Mouse (Mus musculus) embryonic facial prominence, embryonic 13.5 days (tissue): ENCODE measurements around the gene Brf1. TPM values are rescaled to one million over a fixed set of nuclear protein-coding genes. Genes with fewer than 3 reads are reported as not detected.

Experiments
- ATAC-seq: fragments of 200-750 bp; cut with Nextera tagmentation; 2 replicates; pipeline ENCODE4 v1.8.0; 2017; ENCODE audit warnings: low read depth; ENCODE audit not compliant: insufficient number of reproducible peaks, insufficient read depth, low FRiP score, low TSS enrichment
- H3K27ac ChIP-seq: fragments of 300-500 bp; sonication (generic); 2 replicates; pipeline ENCODE4 v1.5.1; 2015; ENCODE audit warnings: moderate library complexity, mild to moderate bottlenecking, inconsistent platforms
- H3K27me3 ChIP-seq: fragments of 300-500 bp; sonication (generic); 2 replicates; pipeline ENCODE4 v1.6.1; 2015; ENCODE audit warnings: mild to moderate bottlenecking, inconsistent platforms
- H3K36me3 ChIP-seq: fragments of 300-500 bp; sonication (generic); 2 replicates; pipeline ENCODE4 v1.6.1; 2015; ENCODE audit warnings: mild to moderate bottlenecking, inconsistent platforms
- H3K4me1 ChIP-seq: fragments of 300-500 bp; sonication (generic); 2 replicates; pipeline ENCODE4 v1.6.1; 2015; ENCODE audit warnings: inconsistent platforms
- H3K4me2 ChIP-seq: fragments of 300-500 bp; sonication (generic); 2 replicates; pipeline ENCODE4 v1.6.1; 2015; ENCODE audit warnings: moderate library complexity, mild to moderate bottlenecking, inconsistent platforms
- H3K4me3 ChIP-seq: fragments of 300-500 bp; sonication (generic); 2 replicates; pipeline ENCODE4 v1.5.1; 2015; ENCODE audit warnings: mild to moderate bottlenecking, inconsistent platforms
- H3K9ac ChIP-seq: fragments of 300-500 bp; sonication (generic); 2 replicates; pipeline ENCODE4 v1.6.1; 2015; ENCODE audit warnings: mild to moderate bottlenecking, inconsistent platforms
- H3K9me3 ChIP-seq: fragments of 300-500 bp; sonication (generic); 2 replicates; pipeline ENCODE4 v1.6.1; 2016; ENCODE audit warnings: inconsistent platforms
- WGBS: fragments of 180-500 bp; shearing (Covaris S2); methylation state at CpG from one replicate; pipeline ENCODE4 v1.1.7; 2015; ENCODE audit warnings: mixed read lengths; 5-methylcytosine and 5-hydroxymethylcytosine counted together
- polyA plus RNA-seq: library from polyadenylated mRNA; unstranded; fragments of >200 nt; fragmentation: Nextera tagmentation; extraction: Ambion mirVana; gene quantifications from 2 replicates; pipeline ENCODE4 v1.2.1, GENCODE M21; 2015

Gene Brf1
- polyA plus RNA-seq, 1 experiment from 2014 or later: 80.1 TPM

DNA sequence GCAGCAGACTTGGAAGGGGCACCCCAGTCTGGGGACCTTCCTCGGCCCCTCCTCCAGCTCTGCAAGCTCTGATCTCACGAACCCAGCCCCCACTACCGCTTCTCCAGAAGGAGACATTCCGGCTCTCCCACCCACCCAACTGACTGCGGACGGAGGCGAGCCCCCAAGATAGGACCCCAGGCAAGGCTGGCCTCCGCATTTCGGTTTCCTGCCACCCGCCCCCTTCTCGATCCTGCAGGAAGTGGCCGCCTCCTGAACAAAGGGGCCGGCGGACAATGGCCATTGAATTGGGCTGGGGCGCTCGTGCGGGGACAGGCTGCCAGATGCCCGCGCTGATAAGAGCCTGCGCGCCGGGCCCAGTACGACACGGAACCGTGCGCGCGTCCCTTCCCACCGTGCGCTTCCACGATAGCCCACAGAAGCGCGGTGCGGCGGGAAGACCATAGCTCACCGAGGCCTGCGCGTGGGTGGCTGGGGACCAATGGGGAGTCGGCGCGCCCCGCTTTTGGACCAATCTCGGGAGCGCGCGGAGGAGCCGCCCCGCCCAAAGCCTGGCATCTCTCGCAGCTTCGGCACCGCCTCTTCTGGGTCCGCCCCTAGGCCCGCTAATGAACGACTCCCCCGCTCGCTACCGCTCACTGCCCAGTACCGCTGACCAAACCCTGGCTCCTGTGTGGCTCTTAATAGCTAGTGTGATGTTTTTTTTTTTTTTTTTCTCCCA lies 50.3 kb downstream of the Brf1 start:
- Histone ChIP-seq H3K4me2 (peak overlapping the region; percentile 92), H3K4me1 (peaks cover 14% of the 10 kb centered on the region), H3K4me3 (peak overlapping the region; percentile 66), H3K27me3 (no peaks in the 10 kb centered on the region; the same call in 1 of the 2 replicates), H3K36me3 (no peaks in the 10 kb centered on the region), H3K9me3 (no peaks in the 10 kb centered on the region), H3K27ac (peak overlapping the region; percentile 69), H3K9ac (peak overlapping the region; percentile 83)
- WGBS: under 1% methylated on average over 58 of the region's 58 CpGs
- ATAC-seq: peak; percentile 81

DNA sequence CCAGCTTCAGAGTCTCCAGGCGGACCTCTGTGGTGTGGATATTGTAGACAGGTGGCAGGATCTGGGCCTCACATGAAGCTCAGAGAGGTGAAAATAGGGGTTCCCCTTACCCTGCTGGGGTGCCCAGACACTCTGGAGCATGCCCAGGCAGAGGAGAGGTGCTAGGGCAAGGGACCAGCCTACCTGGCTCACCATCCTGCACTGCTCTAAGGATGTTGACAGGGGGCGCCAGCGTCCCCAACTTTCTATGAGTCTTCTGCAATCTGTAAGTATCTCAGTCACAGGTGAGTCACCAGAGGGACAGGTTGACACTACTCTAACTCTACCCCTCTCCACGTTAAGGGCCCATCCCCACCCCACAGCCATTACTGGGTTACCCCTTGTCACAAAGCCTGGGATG lies 53.2 kb downstream of the Brf1 start:
- peaks cover 15% of the 10 kb centered on the region for H3K4me1 ChIP-seq
- no peak overlapping the region for H3K9ac ChIP-seq
- WGBS: 27% methylated on average over 4 of the region's 4 CpGs
- no peak for ATAC-seq
- H3K4me2 ChIP-seq: no peak overlapping the region
- H3K9me3 ChIP-seq: no peaks in the 10 kb centered on the region
- H3K27ac ChIP-seq: peak overlapping the region; percentile 29; the same call in 1 of the 2 replicates
- no peaks in the 10 kb centered on the region; the same call in 1 of the 2 replicates for H3K27me3 ChIP-seq
- no peak overlapping the region for H3K4me3 ChIP-seq
- H3K36me3 ChIP-seq: no peaks in the 10 kb centered on the region

DNA sequence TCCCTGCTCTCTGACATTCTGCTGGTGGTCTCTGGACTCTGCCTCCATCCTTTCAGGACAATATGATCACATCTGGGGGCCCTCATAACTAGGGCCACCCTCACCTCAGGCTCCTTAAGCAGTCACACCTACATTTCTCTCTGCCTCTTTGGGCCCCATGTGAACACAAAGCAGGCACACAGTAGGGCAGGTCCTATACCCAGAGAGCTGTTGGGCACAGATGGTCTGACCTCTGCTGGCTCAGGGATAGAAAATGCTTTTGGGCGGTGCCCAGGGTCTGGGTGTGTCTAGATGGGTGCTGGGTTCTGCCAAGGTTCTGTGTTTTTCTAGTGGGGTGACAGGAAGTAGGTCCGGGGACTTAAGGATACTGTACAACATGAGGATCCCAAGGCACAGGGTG lies 56.8 kb downstream of the Brf1 start:
- WGBS: 81% methylated on average over 2 of the region's 2 CpGs

DNA sequence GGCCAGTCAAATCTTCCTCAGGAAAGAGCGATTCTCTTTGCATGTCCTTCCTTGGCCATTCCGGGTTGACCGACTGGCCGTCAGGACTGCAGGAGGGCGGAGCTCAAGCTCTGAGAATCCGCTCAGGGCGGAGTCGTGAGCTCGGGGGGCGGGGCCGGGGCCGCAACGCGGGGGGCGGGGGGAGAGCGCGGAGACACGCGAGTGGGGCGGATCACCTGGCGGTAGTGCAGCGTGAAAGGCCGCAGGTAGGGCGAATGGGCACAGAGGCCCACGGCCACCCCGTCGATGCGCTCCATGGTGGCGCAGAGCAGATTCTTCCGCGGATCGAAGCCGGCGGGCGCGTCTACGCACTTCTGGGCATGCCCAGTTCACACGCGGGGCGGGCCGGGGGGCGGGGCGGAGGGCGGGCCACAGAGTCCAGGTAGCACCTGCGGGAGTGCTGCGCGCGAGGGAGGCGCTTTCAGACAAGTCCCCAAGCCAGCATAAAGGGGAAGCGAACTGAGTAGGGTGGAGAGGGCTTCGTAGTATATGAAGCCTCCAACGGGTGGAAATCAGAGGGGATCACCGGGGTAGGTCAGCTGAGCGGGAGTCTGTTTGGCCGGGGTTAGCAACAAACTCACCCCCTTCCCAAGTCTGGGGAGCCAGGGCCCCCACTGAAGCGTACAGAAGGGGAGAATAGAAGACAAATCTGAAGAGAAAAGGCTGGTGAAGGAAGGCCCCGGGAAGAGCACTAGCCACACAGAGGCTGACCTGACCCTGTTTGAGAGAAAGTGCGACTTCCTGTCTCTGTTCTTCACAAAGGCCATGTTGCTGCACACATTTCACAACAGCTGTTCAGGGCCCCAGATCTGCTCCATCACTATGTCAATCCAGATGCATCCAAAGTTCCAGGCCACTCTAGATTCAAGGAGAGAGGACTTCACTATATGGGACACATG lies 58.5 kb downstream of the Brf1 start, which contains the start of gene Nudt14:
TSS of gene Nudt14 (minus strand) at position 349 of the 938 bp plus-strand sequence.
- no peaks in the 10 kb centered on the region for H3K9me3 ChIP-seq
- peaks cover 39% of the 10 kb centered on the region for H3K4me1 ChIP-seq

More for the DNA sequence above, 56.8 kb downstream of the Brf1 start:
- H3K9me3 ChIP-seq: no peaks in the 10 kb centered on the region
- H3K27ac ChIP-seq: no peak overlapping the region
- H3K36me3 ChIP-seq: no peaks in the 10 kb centered on the region
- peaks cover 31% of the 10 kb centered on the region for H3K4me1 ChIP-seq
- no peaks in the 10 kb centered on the region; the same call in 1 of the 2 replicates for H3K27me3 ChIP-seq
- no peak overlapping the region for H3K4me2 ChIP-seq
- H3K9ac ChIP-seq: no peak overlapping the region
- no peak overlapping the region for H3K4me3 ChIP-seq
- ATAC-seq: no peak

DNA sequence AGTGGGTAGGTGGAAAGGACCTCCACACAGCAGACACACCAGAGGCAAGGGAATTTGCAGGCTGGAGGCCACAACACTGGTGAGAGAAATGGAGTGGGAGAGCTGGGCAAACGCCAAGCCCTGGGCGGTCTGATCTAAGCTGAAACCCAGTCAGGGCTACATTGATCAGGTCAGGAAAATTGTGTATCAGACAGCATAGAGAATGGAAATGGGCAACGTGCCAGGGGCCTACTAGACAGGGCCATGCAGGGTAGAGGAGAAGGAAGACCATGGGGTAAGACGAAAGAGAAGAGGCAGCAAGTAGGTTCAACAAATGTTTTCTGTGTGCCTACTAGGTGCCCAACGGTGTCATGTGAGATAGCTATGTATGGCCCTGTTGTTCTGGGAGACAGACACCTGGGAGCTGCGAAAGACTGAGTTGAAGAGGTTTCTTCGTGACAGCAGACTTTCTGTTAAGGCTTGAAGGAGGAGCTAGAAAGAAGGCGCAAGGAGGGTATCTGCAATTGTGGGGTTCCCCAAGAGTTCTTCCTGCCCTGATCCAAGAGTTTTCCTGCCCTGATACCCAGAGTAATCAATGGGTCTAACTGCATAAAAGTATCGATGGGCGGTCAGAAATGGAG lies 59.2 kb downstream of the Brf1 start:
- Histone ChIP-seq H3K4me1 (peaks cover 39% of the 10 kb centered on the region), H3K9me3 (no peaks in the 10 kb centered on the region), H3K36me3 (no peaks in the 10 kb centered on the region), H3K4me2 (peak overlapping the region; percentile 80), H3K9ac (peak overlapping the region; percentile 81), H3K4me3 (peak overlapping the region; percentile 68), H3K27me3 (no peaks in the 10 kb centered on the region), H3K27ac (peak overlapping the region; percentile 74)
- no peak for ATAC-seq
- WGBS: 42% methylated on average over 10 of the region's 10 CpGs

More for the DNA sequence above, 58.5 kb downstream of the Brf1 start, which contains the start of gene Nudt14:
- Histone ChIP-seq H3K27ac (peak within 1 kb of the TSS; percentile 74), H3K4me2 (peak within 1 kb of the TSS; percentile 80), H3K9ac (peak within 1 kb of the TSS; percentile 81), H3K4me3 (peak within 1 kb of the TSS; percentile 68), H3K27me3 (no peaks in the 10 kb centered on the region; the same call in 1 of the 2 replicates), H3K36me3 (no peaks in the 10 kb centered on the region)
- peak; percentile 44; the same call in 1 of the 2 replicates for ATAC-seq
- 2% methylated on average over 58 of the region's 58 CpGs for WGBS

DNA sequence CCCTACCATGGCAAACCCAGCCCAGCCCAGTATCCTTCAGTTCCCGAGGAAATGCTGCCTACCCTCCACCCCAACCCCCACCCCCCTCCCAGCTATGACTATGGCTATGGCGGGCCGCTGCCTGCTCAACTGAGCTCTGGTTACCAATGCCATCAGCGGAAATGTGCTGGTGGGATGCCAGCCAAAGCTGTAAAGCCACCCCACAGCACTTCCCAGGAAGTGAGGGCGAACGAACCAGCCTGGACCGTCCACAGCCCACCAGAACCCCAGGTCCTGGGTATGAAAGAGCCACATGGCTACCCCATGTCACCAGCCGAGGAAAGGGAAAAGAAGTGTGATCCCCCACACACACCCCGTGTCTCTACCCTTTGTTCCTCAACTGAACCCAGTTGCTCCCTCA lies 59.8 kb downstream of the Brf1 start:
- 78% methylated on average over 9 of the region's 9 CpGs for WGBS
- no peaks in the 10 kb centered on the region for H3K9me3 ChIP-seq
- no peaks in the 10 kb centered on the region for H3K36me3 ChIP-seq
- H3K9ac ChIP-seq: no peak overlapping the region
- peak overlapping the region; percentile 80 for H3K4me2 ChIP-seq
- H3K27me3 ChIP-seq: no peaks in the 10 kb centered on the region
- peak overlapping the region; percentile 74; the same call in 1 of the 2 replicates for H3K27ac ChIP-seq
- peaks cover 39% of the 10 kb centered on the region for H3K4me1 ChIP-seq
- ATAC-seq: no peak
- H3K4me3 ChIP-seq: peak overlapping the region; percentile 68; the same call in 1 of the 2 replicates

DNA sequence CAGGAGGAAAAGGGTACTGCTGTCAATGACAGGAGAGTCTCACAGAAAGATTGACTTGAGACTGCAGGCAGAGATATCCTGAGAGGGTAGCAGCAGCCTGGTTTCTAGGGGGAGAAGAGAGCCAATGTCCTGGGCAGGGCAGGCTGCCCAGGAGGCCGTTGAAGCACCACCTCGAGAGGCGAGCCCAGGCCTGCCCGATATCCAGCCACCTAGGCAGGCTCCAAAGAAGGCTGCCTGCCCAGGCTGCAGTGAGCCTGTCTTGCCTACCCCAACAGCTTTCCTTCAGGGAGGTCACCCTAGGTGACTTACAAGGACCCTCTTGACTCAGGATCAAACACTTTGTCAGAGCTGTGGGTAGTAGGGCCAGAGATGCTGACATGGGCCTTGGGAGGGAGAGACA lies 60.3 kb downstream of the Brf1 start:
- Histone ChIP-seq H3K9me3 (no peaks in the 10 kb centered on the region), H3K9ac (no peak overlapping the region), H3K36me3 (no peaks in the 10 kb centered on the region; the same call in 1 of the 2 replicates), H3K27ac (no peak overlapping the region), H3K27me3 (no peaks in the 10 kb centered on the region), H3K4me1 (peaks cover 39% of the 10 kb centered on the region), H3K4me2 (peak overlapping the region; percentile 80; the same call in 1 of the 2 replicates), H3K4me3 (no peak overlapping the region)
- ATAC-seq: no peak
- WGBS: 70% methylated on average over 4 of the region's 4 CpGs

DNA sequence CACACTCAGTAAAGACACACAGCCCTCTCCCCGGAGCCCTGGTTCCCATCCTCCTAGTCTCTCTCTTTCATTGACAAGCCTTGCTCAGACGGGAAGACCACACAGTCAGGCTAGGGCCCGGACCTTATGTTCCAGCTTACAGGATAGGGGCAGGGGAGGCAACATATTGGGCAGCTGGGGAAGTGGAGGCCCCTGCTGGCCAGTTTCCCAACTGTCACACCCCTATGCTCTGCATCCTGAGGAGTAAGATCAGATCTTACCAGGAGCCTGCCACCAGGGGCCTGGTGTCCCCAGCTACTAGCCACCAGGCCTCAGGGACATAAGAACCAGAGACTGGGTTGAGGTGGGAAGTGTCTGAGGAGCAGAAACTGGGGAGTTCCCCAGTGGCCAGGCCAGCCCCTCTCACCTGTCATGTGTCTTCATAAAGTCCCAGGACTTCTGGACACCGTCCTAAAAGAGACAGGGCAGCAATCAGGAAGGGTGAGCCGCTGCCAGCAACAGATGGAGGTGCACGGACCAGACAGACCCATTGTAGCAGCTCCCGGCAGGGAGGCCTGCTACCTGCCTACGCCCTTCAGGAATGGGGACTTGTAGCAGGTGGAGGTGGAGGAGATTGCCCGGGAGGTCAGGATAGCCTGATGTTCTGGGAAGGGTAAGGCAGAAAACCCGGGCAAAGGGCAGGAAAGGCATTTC lies 61.5 kb downstream of the Brf1 start:
- WGBS: 47% methylated on average over 10 of the region's 10 CpGs
- ATAC-seq: no peak
- no peak overlapping the region for H3K4me2 ChIP-seq
- H3K27me3 ChIP-seq: no peaks in the 10 kb centered on the region
- no peaks in the 10 kb centered on the region; the same call in 1 of the 2 replicates for H3K36me3 ChIP-seq
- no peak overlapping the region for H3K4me3 ChIP-seq
- H3K27ac ChIP-seq: no peak overlapping the region
- H3K9ac ChIP-seq: 0 out of 2 replicates have a peak overlapping the region, but pooled peaks have one; percentile 36
- H3K4me1 ChIP-seq: peaks cover 39% of the 10 kb centered on the region
- H3K9me3 ChIP-seq: no peaks in the 10 kb centered on the region

DNA sequence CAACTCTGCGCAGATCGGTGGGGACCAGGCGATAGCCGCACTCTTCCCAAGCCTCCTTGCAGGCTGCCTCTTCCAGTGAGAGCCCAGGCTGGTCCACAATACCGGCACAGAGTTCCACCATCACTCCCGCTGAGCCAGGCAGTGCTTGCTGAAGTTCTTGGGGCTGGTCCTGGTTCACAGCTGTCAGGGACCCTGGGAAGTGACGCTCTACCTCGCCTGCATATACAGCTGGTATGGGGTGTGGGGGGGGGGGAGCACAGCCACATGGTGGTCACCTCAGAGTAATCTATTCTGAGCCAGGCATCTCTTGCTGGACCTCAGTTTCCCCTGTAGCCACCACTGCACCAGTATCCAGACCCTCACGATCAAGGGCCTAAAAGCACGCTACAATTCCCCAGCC lies 62.1 kb downstream of the Brf1 start:
- no peaks in the 10 kb centered on the region; the same call in 1 of the 2 replicates for H3K36me3 ChIP-seq
- 77% methylated on average over 10 of the region's 10 CpGs for WGBS
- H3K4me3 ChIP-seq: no peak overlapping the region
- no peaks in the 10 kb centered on the region for H3K9me3 ChIP-seq
- no peak overlapping the region for H3K4me2 ChIP-seq
- peak overlapping the region; percentile 27; the same call in 1 of the 2 replicates for H3K9ac ChIP-seq
- no peaks in the 10 kb centered on the region for H3K27me3 ChIP-seq
- H3K27ac ChIP-seq: no peak overlapping the region
- ATAC-seq: no peak
- peaks cover 39% of the 10 kb centered on the region for H3K4me1 ChIP-seq

DNA sequence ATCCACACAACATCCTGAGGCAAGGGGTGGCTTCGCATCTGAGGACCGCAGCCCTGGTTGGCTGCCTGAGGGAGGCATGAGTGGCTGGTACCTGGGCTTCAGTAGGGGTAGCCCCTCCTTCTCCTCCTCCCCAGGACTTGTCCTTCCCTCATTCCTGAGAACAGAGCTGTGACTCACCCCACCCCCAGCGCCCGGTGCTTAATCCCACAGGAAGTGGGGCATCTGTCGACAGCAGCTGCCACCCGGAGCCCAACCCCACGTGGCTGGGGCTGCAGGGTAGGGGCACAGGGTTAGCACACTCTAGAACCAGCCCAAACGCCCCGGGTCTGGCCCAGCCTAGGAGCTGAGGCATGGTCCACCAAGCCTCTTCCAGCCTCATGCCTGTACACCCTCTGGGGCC lies 62.6 kb downstream of the Brf1 start:
- H3K9ac ChIP-seq: peak overlapping the region; percentile 27; the same call in 1 of the 2 replicates
- no peaks in the 10 kb centered on the region for H3K9me3 ChIP-seq

More for the DNA sequence above, 62.6 kb downstream of the Brf1 start:
- Histone ChIP-seq H3K4me1 (peaks cover 39% of the 10 kb centered on the region), H3K4me2 (no peak overlapping the region), H3K27me3 (no peaks in the 10 kb centered on the region), H3K27ac (no peak overlapping the region), H3K36me3 (no peaks in the 10 kb centered on the region; the same call in 1 of the 2 replicates), H3K4me3 (no peak overlapping the region)
- 23% methylated on average over 9 of the region's 9 CpGs for WGBS
- peak; percentile 28; the same call in 1 of the 2 replicates for ATAC-seq
